Mouse (Mus musculus): ENCODE measurements at regions not wholly inside any gene's neighbourhood (a gene's known extent, or its start where the extent isn't known, plus 50 kb on each side); places are given as distances from the start of the nearest gene placed in this dataset.

DNA sequence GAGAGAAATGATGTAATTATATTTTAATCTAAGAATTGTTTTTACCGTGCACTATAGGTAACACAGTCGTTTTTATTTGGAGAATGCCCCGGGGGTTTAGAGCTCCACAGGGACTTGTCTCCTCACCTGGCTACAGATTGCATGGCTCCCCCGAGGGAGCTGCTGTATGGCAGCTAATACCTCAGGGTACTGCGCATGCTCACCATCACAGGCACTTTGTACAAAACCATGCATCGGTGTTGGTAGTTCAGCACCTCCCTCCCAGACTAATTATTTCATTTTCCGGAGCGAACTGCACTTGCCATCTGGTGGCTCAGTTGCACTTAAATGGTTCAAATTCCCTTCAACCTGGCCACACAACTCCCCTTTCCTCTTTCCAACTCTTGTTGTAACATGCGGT is 281.9 kb downstream of the Fam173b start:
- TF ChIP-seq CTCF (IDR thresholded peaks at IDR 0.05; ENCODE audit: low read depth) (no peak), EP300 (IDR thresholded peaks at IDR 0.05; ENCODE audit: low read depth) (no peak)
